Mouse (Mus musculus) gastrocnemius, postnatal 25 days (tissue): ENCODE data around the gene Phf19. TPM values are rescaled to one million over a fixed set of nuclear protein-coding genes. Genes with fewer than 3 reads are reported as not detected.
A peak's percentile ranks its signal among the peaks of the same experiment; 100 is the strongest.

Experiments used
- DNase-seq: peaks from one replicate; pipeline ENCODE4 v3.0.0; 2022
- total RNA-seq, 2 experiments: library from RNA; stranded (reverse); gene quantifications; 1 replicate in 1 of 2; 2 replicates in 1 of 2; pipeline ENCODE4 v1.2.3; 2021

The Phf19 gene
- total RNA-seq, 2 experiments from 2014 or later = 0.91 to 1.3 TPM

- peak; percentile 52 for DNase-seq
These were observed 24.7 kb upstream of the Phf19 start for GRCm38 (mm10) chr2:34938269-34939208.

DNA sequence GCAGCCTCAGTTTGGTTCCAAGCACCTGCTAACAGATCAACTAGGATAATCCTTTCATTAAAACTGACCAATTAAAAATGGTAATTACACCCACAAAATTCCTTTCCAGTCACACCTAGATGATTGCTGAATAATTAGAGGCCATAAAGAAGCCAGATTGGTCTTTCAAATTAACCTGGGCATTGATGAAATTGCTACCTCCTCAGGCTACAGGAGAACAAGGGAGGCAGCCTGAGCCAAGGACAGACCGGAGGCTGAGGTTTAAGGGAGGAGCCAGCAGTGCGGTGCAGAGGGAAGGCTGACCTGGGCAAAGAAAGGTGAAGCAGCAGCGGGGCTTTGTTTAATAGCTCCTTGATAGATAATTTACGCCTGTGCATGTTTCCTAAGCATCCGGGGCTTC is 23.6 kb upstream of the Phf19 start:
- DNase-seq = no peak

- no peak for DNase-seq
These were observed 13.5 kb upstream of the Phf19 start for GRCm38 (mm10) chr2:34927320-34927719.

DNA sequence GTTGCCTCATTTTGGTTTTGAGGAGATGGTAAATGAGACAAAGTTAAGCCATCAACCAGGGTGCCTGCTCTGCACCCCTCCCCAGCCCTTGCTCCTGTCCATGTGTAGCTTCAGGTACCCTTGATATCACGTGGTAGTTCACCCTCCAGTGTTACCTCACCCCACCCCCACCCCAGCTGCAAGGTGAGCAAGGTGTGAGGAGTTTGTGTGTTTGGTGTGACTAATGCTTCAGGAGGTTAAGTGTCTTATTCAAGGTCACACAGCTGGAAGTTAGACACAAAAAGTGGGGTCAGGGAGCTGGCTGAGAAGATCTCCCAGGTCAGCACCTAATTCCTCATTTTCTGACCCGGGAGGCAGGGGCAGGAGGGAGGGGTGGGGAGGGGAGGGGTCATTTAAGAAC is 8.9 kb upstream of the Phf19 start:
- DNase-seq = no peak

DNA sequence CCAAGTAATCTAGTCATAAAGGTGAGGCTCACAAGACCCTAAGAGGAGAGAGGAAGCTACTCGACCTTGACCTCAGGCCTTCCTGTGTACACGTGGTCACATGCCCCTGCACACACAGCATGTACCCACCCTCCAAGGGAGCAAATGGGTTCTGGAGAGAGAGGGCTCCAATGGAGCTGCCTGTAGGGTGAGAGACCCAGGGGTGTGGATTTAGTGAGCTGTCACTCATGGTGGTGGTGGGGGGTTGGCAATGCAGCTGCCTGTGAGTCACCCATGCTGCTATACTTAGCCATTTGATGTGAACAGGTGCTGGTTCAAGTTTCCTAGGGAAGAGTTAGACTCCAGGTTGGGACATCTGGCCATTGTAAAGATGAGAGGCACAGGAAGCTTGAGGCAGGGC is 6.3 kb upstream of the Phf19 start:
- no peak for DNase-seq

DNA sequence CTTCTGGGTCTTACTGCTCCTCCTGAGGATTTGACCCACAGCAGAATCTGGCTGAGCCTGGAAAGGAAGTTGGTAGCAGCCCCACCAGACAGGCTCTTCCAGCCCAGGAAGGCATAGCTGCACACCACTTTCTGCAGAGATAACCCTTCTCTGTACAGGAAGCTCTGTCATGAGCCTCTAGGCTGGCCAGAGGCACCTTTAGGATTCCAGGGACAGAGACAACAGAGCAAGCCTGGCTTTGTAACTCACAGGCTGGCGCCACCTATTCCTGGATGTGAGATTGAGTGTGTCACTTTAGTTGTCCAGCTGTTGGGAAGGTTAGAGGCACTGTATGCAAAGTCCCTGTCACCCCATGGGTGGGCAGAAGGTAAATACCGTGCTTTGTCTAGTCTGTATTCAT is 1.3 kb upstream of the Phf19 start:
- no peak for DNase-seq

- no peak for DNase-seq
These were observed 927 bp upstream of the Phf19 start for GRCm38 (mm10) chr2:34914823-34915082.

DNA sequence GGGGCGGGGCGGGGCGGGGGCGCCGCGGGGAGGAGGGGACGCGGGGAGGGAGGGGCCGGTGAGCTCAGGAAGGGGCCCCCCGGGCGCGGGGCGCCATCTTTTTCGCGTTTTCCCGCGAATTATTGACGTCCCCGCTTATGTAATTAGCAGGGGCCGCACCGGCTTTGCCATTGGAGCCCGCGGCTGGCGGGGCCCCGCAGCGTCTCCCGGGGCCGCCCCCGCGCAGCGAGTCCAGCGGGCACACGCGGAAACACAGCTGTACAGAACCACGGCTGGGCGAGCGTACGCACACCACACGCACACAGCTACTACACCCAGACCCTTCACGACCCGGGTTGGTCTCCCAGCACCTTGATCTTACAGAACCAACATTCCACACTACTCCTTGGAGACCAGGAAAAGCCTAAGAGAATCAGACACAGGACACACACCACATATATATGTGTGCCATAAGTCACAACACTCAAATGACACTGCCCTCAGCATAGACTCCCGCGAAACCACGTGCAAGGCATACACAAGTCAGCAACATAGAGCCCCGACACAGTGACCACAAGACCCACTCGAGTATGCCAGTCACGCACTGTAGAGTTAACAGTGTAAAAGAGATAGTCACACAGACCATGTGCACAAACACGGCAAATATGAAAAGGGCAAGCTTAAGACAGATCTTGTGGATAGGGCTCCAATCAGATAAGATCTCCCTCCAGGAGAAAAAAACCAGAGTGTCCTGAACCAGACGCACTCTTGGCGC is 420 bp upstream of the Phf19 start:
- peak; percentile 59 for DNase-seq

- DNase-seq = no peak
These were observed 1.2 kb downstream of the Phf19 start for GRCm38 (mm10) chr2:34912613-34913012.

DNA sequence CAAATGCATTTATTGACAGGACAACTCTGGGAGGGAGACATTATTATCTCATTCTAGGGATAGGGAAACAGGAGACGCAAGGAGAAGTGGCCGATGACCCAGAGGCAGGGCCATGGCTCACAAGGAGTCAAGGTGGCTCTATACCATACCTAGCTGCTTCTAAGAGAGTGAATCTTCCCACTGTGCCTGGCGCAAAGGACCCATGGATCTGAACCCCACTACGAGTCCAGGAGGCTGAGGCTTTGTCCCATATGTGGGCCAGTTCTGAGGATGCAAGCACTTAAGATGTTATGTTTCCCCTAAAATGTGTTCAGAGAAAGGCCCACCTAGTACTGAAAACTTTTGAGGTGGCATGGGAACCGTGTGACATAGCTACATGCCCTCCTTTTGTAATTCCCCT is 2.0 kb downstream of the Phf19 start:
- DNase-seq = no peak

DNA sequence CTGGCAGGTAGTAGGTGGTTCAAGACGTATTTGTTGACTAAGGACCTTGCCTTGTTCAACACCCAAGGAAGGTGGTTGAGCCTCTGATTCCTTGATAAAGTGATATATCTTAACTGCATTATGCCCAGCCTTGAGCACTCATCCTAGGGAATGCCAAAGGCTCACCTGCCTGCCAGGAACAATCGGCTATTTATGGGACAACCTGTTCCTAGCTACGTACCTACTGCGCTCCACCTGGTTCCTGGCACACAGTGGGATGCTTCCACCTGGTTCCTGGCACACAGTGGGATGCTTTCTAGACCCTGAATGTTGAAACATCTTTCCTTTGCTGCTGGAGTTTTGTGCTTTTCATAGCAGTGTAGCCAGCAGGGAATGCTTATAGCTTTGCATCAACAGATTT is 4.1 kb downstream of the Phf19 start:
- DNase-seq = no peak

DNA sequence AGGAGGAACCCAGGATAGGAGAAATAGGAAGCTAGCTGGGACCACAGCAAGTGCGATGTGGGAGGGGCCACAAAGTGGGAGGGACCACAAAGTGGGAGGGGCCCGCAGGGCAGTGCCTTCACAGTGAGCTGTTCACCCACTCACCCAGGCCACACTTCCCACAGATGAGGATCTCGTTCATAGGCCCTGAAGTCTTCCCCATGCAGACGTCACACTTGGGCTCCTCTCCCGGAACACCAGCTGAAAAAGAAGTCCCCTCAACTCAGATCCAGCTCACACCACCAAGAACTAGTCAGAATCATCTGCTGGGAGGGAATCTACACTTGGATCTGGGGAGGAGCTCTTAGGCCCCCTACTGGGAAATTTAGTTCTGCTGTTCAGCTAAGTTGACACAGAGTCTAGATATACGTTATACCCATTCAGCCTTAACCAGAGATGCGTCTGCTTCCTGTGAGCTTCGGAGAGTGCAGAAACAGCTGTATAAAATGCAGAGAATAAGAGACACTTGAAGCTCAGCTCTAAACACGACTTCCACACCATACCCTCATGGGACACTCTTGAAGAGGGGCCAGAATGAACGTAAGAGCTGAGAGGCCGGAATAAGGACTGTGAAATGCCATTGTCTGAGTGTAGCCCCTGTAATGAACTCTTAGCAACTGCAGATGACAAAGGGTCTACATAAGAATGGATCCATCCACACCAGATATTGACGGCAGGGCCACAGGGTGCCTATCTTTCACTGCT is 6.8 kb downstream of the Phf19 start:
- DNase-seq = peak; percentile 72

DNA sequence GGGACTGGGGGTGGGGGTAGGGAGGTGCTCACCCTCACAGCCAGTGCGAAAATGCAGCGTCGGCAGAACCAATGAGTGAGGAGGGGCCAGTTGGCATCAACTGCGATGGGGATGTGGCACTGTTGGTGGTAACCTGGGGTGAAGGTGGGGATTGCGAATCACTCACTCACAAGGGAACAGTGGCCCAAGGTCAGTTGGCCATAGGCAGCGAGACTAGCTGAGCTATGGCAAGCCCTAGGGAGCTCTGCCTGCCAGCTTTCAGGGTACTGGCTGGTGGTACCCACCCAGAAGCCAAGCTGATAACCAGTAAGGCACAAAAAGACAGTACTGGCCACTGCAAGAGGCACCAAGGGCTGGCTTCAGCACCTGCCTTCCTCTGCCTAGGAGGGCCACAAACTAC is 7.4 kb downstream of the Phf19 start:
- DNase-seq = no peak

GRCm38 (mm10) chr2:34904849-34905542 is 8.8 kb downstream of the Phf19 start:
- peak; percentile 99 for DNase-seq

- no peak for DNase-seq
These were observed 10.0 kb downstream of the Phf19 start for GRCm38 (mm10) chr2:34903652-34904405.

DNA sequence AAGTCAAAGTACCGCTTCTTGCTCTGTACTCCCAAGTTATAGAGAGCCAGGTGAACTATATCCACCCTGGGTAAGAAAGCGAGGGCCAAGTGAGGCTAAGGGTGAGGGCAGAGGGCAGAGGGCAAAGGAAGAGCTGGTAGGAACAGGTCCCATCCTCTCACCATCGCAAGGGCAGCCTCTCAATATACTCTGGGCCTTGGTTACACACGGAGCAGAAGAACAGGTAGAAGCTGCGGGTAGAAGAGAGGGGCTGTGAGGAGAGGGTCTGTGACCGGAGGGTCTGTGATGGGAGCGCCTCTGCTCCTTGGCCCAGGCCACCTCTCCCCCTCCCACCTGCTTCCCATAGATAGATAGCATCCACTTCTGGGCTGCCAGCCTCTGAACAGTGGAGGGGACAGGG is 10.6 kb downstream of the Phf19 start:
- no peak for DNase-seq

- no peak for DNase-seq
These were observed 11.1 kb downstream of the Phf19 start for GRCm38 (mm10) chr2:34902731-34903130.

GRCm38 (mm10) chr2:34901726-34902125 is 12.1 kb downstream of the Phf19 start:
- no peak for DNase-seq

GRCm38 (mm10) chr2:34900412-34900811 is 13.4 kb downstream of the Phf19 start:
- DNase-seq = no peak

DNA sequence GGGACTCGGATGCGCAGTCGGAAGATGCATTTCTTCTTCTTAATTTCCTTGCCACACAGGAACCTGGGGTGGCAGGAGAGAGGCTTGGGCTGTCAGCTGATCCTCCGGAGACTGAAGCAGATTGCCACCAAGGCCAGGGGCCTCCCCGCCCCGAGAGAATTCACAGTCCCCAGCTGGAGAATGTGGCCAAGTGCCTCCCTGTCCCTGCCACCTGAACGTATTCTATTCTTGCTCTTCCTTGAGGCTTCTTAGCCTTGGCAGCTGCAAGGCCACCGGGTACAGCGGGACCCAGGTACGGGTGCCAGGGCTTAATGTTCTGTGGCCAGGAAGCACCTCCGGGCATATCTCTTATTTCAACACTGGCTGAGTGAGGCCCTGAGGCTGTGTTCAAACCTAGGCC is 14.1 kb downstream of the Phf19 start:
- DNase-seq = peak; percentile 29

GRCm38 (mm10) chr2:34897820-34898219 is 16.0 kb downstream of the Phf19 start:
- no peak for DNase-seq
